Mouse (Mus musculus): Measurements from ENCODE around the gene Tenm2. TPM values are rescaled to one million over a fixed set of nuclear protein-coding genes. Genes with fewer than 3 reads are reported as not detected.

The Tenm2 gene
- total and polyA plus RNA-seq, 3 experiments = not detected

DNA sequence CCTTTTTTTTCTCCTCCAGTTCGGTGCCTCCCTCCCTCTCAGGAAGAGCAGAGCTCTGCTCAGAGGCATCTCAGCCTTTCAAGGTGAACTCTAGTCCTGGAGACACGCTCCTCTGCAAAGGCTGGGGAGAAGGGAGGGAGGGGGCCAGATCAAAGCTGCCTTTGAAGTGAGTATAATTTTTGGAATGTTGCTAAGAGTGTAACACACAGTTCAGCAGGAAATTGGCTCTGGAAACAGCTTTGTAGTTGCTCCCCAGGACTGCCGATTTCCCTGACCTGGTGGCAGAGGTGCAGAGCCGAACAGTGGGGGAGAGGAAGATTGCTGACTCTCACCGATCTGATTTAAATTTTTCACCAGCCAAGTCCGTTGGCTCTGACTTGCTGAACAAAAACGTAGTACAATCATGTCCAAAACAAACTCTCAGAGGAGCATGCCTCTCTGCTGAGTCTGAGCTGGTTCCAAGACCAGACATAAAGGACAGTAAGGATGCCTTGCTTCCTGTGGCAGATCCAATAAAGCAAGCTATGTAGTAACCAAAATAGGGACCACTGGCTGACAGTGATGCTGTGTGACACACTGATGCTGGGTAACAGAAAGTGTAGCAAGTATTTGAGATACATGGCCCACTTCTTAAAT lies 901.5 kb downstream of the Tenm2 start:
- no peaks in the 10 kb centered on the region for H3K36me3 ChIP-seq (replicated peaks in 1 of 2; ENCODE audit: control insufficient read depth in 1 of 2, insufficient read depth in 1 of 2, low read length in 1 of 2)
- H3K79me2 ChIP-seq (replicated peaks; ENCODE audit: control insufficient read depth, extremely low read depth, insufficient read depth, poor library complexity, severe bottlenecking) = no peaks in the 10 kb centered on the region
- TF ChIP-seq SIN3A (IDR thresholded peaks at IDR 0.05; ENCODE audit: low read length) (no peak), RAD21 (IDR thresholded peaks at IDR 0.05; ENCODE audit: low read depth, low read length) (no peak), IRF4 (IDR thresholded peaks at IDR 0.05; ENCODE audit: low read depth, low read length) (no peak), E2F4 (IDR thresholded peaks at IDR 0.05; ENCODE audit: insufficient replicate concordance, low read depth, low read length) (no peak), ZMIZ1 (IDR thresholded peaks at IDR 0.05; ENCODE audit: low read depth, low read length) (no peak), RCOR1 (conservative IDR thresholded peaks at IDR 0.05; ENCODE audit: low read depth, low read length) (no peak), TCF12 (IDR thresholded peaks at IDR 0.05; ENCODE audit: low read depth, low read length) (no peak), CTCF (conservative IDR thresholded peaks at IDR 0.05 in 1 of 2, IDR thresholded peaks at IDR 0.05 in 1 of 2; ENCODE audit: low read depth in 2 of 2, low read length in 2 of 2) (no peak), ZKSCAN1 (IDR thresholded peaks at IDR 0.05; ENCODE audit: borderline replicate concordance, low read depth, low read length) (no peak), POLR2A (IDR thresholded peaks at IDR 0.05; ENCODE audit: low read depth, low read length) (no peak), JUND (conservative IDR thresholded peaks at IDR 0.05; ENCODE audit: low read depth, low read length) (no peak), USF2 (conservative IDR thresholded peaks at IDR 0.05; ENCODE audit: low read depth, low read length) (no peak)
- H3K4me2 ChIP-seq (ENCODE audit: insufficient read depth, low read depth, poor library complexity, severe bottlenecking) = no peak overlapping the region
- H3K4me3 ChIP-seq (replicated peaks in 1 of 3; ENCODE audit: low read depth in 2 of 3, low read length in 2 of 3, poor library complexity in 1 of 3) = no peak overlapping the region
- no peak overlapping the region for H3K27ac ChIP-seq (ENCODE audit: insufficient read depth, low read depth)
- no peaks in the 10 kb centered on the region for H3K4me1 ChIP-seq (ENCODE audit: control insufficient read depth in 1 of 2, insufficient read depth in 2 of 2)
- in situ Hi-C loops (cut with MboI; ENCODE audit: low pct_ligation_motif_present, low pct_unique_long_range_greater_than_20kb, low sequenced_read_pairs) = no loop called here
- peaks cover 89% of the 10 kb centered on the region for H3K9me3 ChIP-seq (replicated peaks; ENCODE audit: low read length)
- dilution Hi-C loops (cut with MboI; ENCODE audit: extremely low pct_ligation_motif_present, extremely low pct_unique_long_range_greater_than_20kb, low sequenced_read_pairs) = no loop called here
- no peak for DNase-seq (ENCODE audit: extremely low read depth)
- H3K27me3 ChIP-seq (replicated peaks) = no peaks in the 10 kb centered on the region
- H3K9ac ChIP-seq (ENCODE audit: insufficient read depth, low read depth) = no peak overlapping the region

DNA sequence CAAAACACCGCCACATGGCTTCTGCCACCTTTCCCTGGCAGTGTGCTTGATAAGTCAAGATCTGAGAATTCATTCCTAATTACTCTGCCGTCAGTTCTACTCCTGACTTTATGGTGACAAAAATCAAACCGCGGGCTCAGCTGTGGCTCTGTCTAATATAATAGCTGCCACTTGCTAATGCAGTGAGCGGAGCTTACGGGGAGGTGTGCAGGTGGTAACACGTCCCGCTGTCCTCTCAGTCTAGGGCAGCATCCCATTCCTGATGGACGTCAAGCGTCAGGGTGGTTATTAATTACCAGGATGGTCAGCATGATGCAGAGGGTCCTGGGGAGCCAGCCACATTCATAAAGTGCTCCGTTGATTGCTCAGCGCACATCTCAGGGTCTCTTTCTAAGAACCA lies 903.5 kb downstream of the Tenm2 start:
- Histone ChIP-seq H3K27me3 (replicated peaks) (no peaks in the 10 kb centered on the region), H3K4me3 (replicated peaks in 1 of 3; ENCODE audit: low read depth in 2 of 3, low read length in 2 of 3, poor library complexity in 1 of 3) (no peak overlapping the region), H3K79me2 (replicated peaks; ENCODE audit: control insufficient read depth, extremely low read depth, insufficient read depth, poor library complexity, severe bottlenecking) (no peaks in the 10 kb centered on the region), H3K4me1 (ENCODE audit: control insufficient read depth in 1 of 2, insufficient read depth in 2 of 2) (no peaks in the 10 kb centered on the region), H3K4me2 (ENCODE audit: insufficient read depth, low read depth, poor library complexity, severe bottlenecking) (no peak overlapping the region), H3K27ac (ENCODE audit: insufficient read depth, low read depth) (no peak overlapping the region), H3K9ac (ENCODE audit: insufficient read depth, low read depth) (no peak overlapping the region), H3K36me3 (replicated peaks in 1 of 2; ENCODE audit: control insufficient read depth in 1 of 2, insufficient read depth in 1 of 2, low read length in 1 of 2) (no peaks in the 10 kb centered on the region), H3K9me3 (replicated peaks; ENCODE audit: low read length) (peaks cover 80% of the 10 kb centered on the region)
- in situ Hi-C loops (cut with MboI; ENCODE audit: low pct_ligation_motif_present, low pct_unique_long_range_greater_than_20kb, low sequenced_read_pairs) = no loop called here
- dilution Hi-C loops (cut with MboI; ENCODE audit: extremely low pct_ligation_motif_present, extremely low pct_unique_long_range_greater_than_20kb, low sequenced_read_pairs) = no loop called here
- TF ChIP-seq E2F4 (IDR thresholded peaks at IDR 0.05; ENCODE audit: insufficient replicate concordance, low read depth, low read length) (no peak), MAFK (IDR thresholded peaks at IDR 0.05; ENCODE audit: insufficient replicate concordance, low read length) (no peak), MAX (IDR thresholded peaks at IDR 0.05; ENCODE audit: low read length) (no peak), MYC (IDR thresholded peaks at IDR 0.05; ENCODE audit: low read depth, low read length) (no peak), MXI1 (IDR thresholded peaks at IDR 0.05; ENCODE audit: low read depth, low read length) (no peak), TBP (conservative IDR thresholded peaks at IDR 0.05; ENCODE audit: low read depth, low read length) (no peak), USF2 (conservative IDR thresholded peaks at IDR 0.05; ENCODE audit: low read depth, low read length) (no peak), KAT2A (IDR thresholded peaks at IDR 0.05; ENCODE audit: insufficient replicate concordance, low read length) (no peak)
- DNase-seq (ENCODE audit: extremely low read depth) = no peak
